Mouse (Mus musculus): ENCODE results near the gene Pgf. TPM values are rescaled to one million over a fixed set of nuclear protein-coding genes. Genes with fewer than 3 reads are reported as not detected.

The Pgf gene
- total and polyA plus RNA-seq, 2 experiments from 2014 or later: 3.6 to 5.0 TPM

GRCm38 (mm10) chr12:85175087-85175675, 2.4 kb downstream of the Pgf start:
- Histone ChIP-seq H3K36me3 (replicated peaks; ENCODE audit: control insufficient read depth, insufficient read depth, low read length) (no peaks in the 10 kb centered on the region), H3K4me2 (ENCODE audit: low read depth, low read length) (peak overlapping the region; percentile 60), H3K4me1 (ENCODE audit: control insufficient read depth, insufficient read depth) (peaks cover 29% of the 10 kb centered on the region), H3K4me3 (ENCODE audit: low read depth, low read length) (peak overlapping the region; percentile 36), H3K27ac (ENCODE audit: low read depth) (no peak overlapping the region), H3K9ac (replicated peaks; ENCODE audit: low read depth, low read length) (no peak overlapping the region), H3K27me3 (ENCODE audit: control insufficient read depth, insufficient read depth, low read length) (no peaks in the 10 kb centered on the region), H3K9me3 (replicated peaks; ENCODE audit: control insufficient read depth, low read length) (no peaks in the 10 kb centered on the region)
- WGBS: 38% methylated on average over 16 of the region's 16 CpGs
- DNase-seq (ENCODE audit: low spot score) (no peak), ATAC-seq (ENCODE audit: insufficient read depth, low read depth) (no peak)
- TF ChIP-seq EP300 (IDR thresholded peaks at IDR 0.05; ENCODE audit: low read depth) (no peak), CTCF (IDR thresholded peaks at IDR 0.05; ENCODE audit: low read depth) (no peak)

GRCm38 (mm10) chr12:85174016-85174415, 3.6 kb downstream of the Pgf start:
- WGBS: 65% methylated on average over 7 of the region's 7 CpGs

GRCm38 (mm10) chr12:85170948-85171307, 6.7 kb downstream of the Pgf start:
- Histone ChIP-seq H3K4me3 (ENCODE audit: low read depth, low read length) (no peak overlapping the region), H3K4me1 (ENCODE audit: control insufficient read depth, insufficient read depth) (peaks cover 22% of the 10 kb centered on the region), H3K4me2 (ENCODE audit: low read depth, low read length) (no peak overlapping the region), H3K27me3 (ENCODE audit: control insufficient read depth, insufficient read depth, low read length) (no peaks in the 10 kb centered on the region), H3K27ac (ENCODE audit: low read depth) (no peak overlapping the region), H3K9me3 (replicated peaks; ENCODE audit: control insufficient read depth, low read length) (no peaks in the 10 kb centered on the region), H3K36me3 (replicated peaks; ENCODE audit: control insufficient read depth, insufficient read depth, low read length) (no peaks in the 10 kb centered on the region), H3K9ac (replicated peaks; ENCODE audit: low read depth, low read length) (no peak overlapping the region)
- 70% methylated on average over 3 of the region's 3 CpGs for WGBS
- ATAC-seq (ENCODE audit: insufficient read depth, low read depth) (no peak), DNase-seq (ENCODE audit: low spot score) (no peak)
- TF ChIP-seq CTCF (IDR thresholded peaks at IDR 0.05; ENCODE audit: low read depth) (no peak), EP300 (IDR thresholded peaks at IDR 0.05; ENCODE audit: low read depth) (no peak)

More at GRCm38 (mm10) chr12:85174016-85174415, 3.6 kb downstream of the Pgf start:
- ATAC-seq (ENCODE audit: insufficient read depth, low read depth) (no peak), DNase-seq (ENCODE audit: low spot score) (no peak)
- Histone ChIP-seq H3K27me3 (ENCODE audit: control insufficient read depth, insufficient read depth, low read length) (no peaks in the 10 kb centered on the region), H3K27ac (ENCODE audit: low read depth) (no peak overlapping the region), H3K4me2 (ENCODE audit: low read depth, low read length) (no peak overlapping the region), H3K4me1 (ENCODE audit: control insufficient read depth, insufficient read depth) (peaks cover 32% of the 10 kb centered on the region), H3K36me3 (replicated peaks; ENCODE audit: control insufficient read depth, insufficient read depth, low read length) (no peaks in the 10 kb centered on the region), H3K9ac (replicated peaks; ENCODE audit: low read depth, low read length) (no peak overlapping the region), H3K4me3 (ENCODE audit: low read depth, low read length) (no peak overlapping the region), H3K9me3 (replicated peaks; ENCODE audit: control insufficient read depth, low read length) (no peaks in the 10 kb centered on the region)
- TF ChIP-seq EP300 (IDR thresholded peaks at IDR 0.05; ENCODE audit: low read depth) (no peak), CTCF (IDR thresholded peaks at IDR 0.05; ENCODE audit: low read depth) (no peak)

GRCm38 (mm10) chr12:85170284-85170947, 7.2 kb downstream of the Pgf start:
- Histone ChIP-seq H3K4me1 (ENCODE audit: control insufficient read depth, insufficient read depth) (peaks cover 17% of the 10 kb centered on the region), H3K9me3 (replicated peaks; ENCODE audit: control insufficient read depth, low read length) (no peaks in the 10 kb centered on the region), H3K4me3 (ENCODE audit: low read depth, low read length) (no peak overlapping the region), H3K27me3 (ENCODE audit: control insufficient read depth, insufficient read depth, low read length) (no peaks in the 10 kb centered on the region), H3K27ac (ENCODE audit: low read depth) (no peak overlapping the region), H3K9ac (replicated peaks; ENCODE audit: low read depth, low read length) (no peak overlapping the region), H3K36me3 (replicated peaks; ENCODE audit: control insufficient read depth, insufficient read depth, low read length) (no peaks in the 10 kb centered on the region), H3K4me2 (ENCODE audit: low read depth, low read length) (no peak overlapping the region)
- 52% methylated on average over 10 of the region's 11 CpGs for WGBS
- 0 out of 2 replicates have a peak, but pooled peaks have one; percentile 16 for ATAC-seq (ENCODE audit: insufficient read depth, low read depth)
- no peak for DNase-seq (ENCODE audit: low spot score)
- no peak for TF ChIP-seq CTCF (IDR thresholded peaks at IDR 0.05; ENCODE audit: low read depth)
- TF ChIP-seq EP300 (IDR thresholded peaks at IDR 0.05; ENCODE audit: low read depth): no peak

GRCm38 (mm10) chr12:85169877-85170276, 7.7 kb downstream of the Pgf start:
- Histone ChIP-seq H3K4me2 (ENCODE audit: low read depth, low read length) (0 out of 2 replicates have a peak overlapping the region, but pooled peaks have one; percentile 8), H3K4me3 (ENCODE audit: low read depth, low read length) (no peak overlapping the region), H3K36me3 (replicated peaks; ENCODE audit: control insufficient read depth, insufficient read depth, low read length) (no peaks in the 10 kb centered on the region), H3K9ac (replicated peaks; ENCODE audit: low read depth, low read length) (no peak overlapping the region), H3K4me1 (ENCODE audit: control insufficient read depth, insufficient read depth) (peaks cover 12% of the 10 kb centered on the region; the same call in 1 of the 2 replicates), H3K9me3 (replicated peaks; ENCODE audit: control insufficient read depth, low read length) (no peaks in the 10 kb centered on the region), H3K27me3 (ENCODE audit: control insufficient read depth, insufficient read depth, low read length) (no peaks in the 10 kb centered on the region), H3K27ac (ENCODE audit: low read depth) (no peak overlapping the region)
- no peak for TF ChIP-seq CTCF (IDR thresholded peaks at IDR 0.05; ENCODE audit: low read depth)
- ATAC-seq (ENCODE audit: insufficient read depth, low read depth) (no peak), DNase-seq (ENCODE audit: low spot score) (no peak)
- WGBS: 62% methylated on average over 3 of the region's 3 CpGs
